In the genomic region with DNA sequence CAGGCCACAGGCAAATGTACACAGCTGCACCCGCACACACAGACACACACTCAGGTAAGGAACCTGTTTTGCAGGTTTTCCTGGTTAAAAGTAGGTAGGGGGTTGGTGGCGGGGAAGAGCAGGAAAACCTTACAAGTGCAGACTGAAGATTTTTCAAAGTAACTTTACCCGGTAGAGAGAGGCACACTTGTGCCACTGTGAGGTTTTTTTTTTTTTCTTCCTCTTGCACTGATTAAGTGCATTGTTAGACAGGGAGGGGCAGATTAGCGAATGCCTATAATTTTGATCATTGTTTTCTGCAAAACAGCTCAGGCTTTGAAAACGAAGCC, we compare ENCODE assay signal across 8 mouse cellular contexts.
DNase-seq lines count a peak whose midpoint lies in the region; ATAC-seq lines count a peak whose summit lies in the region.

No protein-coding gene starts in this region.

- peak overlapping the region; percentile 35 for H3K4me3 ChIP-seq in heart, embryonic 12.5 days
- H3K4me3 ChIP-seq in forebrain, embryonic 14.5 days (ENCODE audit: low read depth, low read length): peak overlapping the region; percentile 7
- H3K4me3 ChIP-seq in midbrain, embryonic 14.5 days (replicated peaks; ENCODE audit: low read depth, low read length): peak overlapping the region; percentile 22

- no peaks in the 10 kb centered on the region for H3K27me3 ChIP-seq in heart, embryonic 12.5 days (replicated peaks)
- H3K27me3 ChIP-seq in forebrain, embryonic 14.5 days (replicated peaks; ENCODE audit: control insufficient read depth, insufficient read depth, low read length): no peaks in the 10 kb centered on the region
- H3K27me3 ChIP-seq in midbrain, embryonic 14.5 days (ENCODE audit: control insufficient read depth, insufficient read depth, low read length): no peaks in the 10 kb centered on the region

- H3K9ac ChIP-seq in heart, embryonic 12.5 days: 0 out of 2 replicates have a peak overlapping the region, but pooled peaks have one; percentile 45
- H3K9ac ChIP-seq in forebrain, embryonic 14.5 days (ENCODE audit: low read length): no peak overlapping the region
- no peak overlapping the region for H3K9ac ChIP-seq in midbrain, embryonic 14.5 days (replicated peaks; ENCODE audit: low read length)

- no peak overlapping the region for H3K27ac ChIP-seq in heart, embryonic 12.5 days (ENCODE audit: poor library complexity, severe bottlenecking)
- H3K27ac ChIP-seq in forebrain, embryonic 14.5 days (ENCODE audit: low read depth, low read length): peak overlapping the region; percentile 82; the same call in 1 of the 2 replicates
- no peak overlapping the region for H3K27ac ChIP-seq in midbrain, embryonic 14.5 days (replicated peaks; ENCODE audit: low read depth, low read length)

- H3K9me3 ChIP-seq in heart, embryonic 12.5 days (replicated peaks): no peaks in the 10 kb centered on the region
- H3K9me3 ChIP-seq in forebrain, embryonic 14.5 days (replicated peaks; ENCODE audit: control insufficient read depth, low read length): no peaks in the 10 kb centered on the region
- H3K9me3 ChIP-seq in midbrain, embryonic 14.5 days (ENCODE audit: control insufficient read depth, low read length): no peaks in the 10 kb centered on the region

- 13% methylated on average over 5 of the region's 5 CpGs for WGBS in heart, embryonic 12.5 days
- WGBS in forebrain, embryonic 14.5 days: 2% methylated on average over 5 of the region's 5 CpGs
- 4% methylated on average over 5 of the region's 5 CpGs for WGBS in midbrain, embryonic 14.5 days

- no peaks in the 10 kb centered on the region for H3K36me3 ChIP-seq in heart, embryonic 12.5 days
- H3K36me3 ChIP-seq in forebrain, embryonic 14.5 days (ENCODE audit: control insufficient read depth, insufficient read depth, low read length): no peaks in the 10 kb centered on the region
- H3K36me3 ChIP-seq in midbrain, embryonic 14.5 days (ENCODE audit: control insufficient read depth, insufficient read depth, low read length): no peaks in the 10 kb centered on the region

- H3K4me2 ChIP-seq in heart, embryonic 12.5 days: peak overlapping the region; percentile 68
- peak overlapping the region; percentile 40 for H3K4me2 ChIP-seq in forebrain, embryonic 14.5 days (ENCODE audit: low read length)
- peak overlapping the region; percentile 47 for H3K4me2 ChIP-seq in midbrain, embryonic 14.5 days (ENCODE audit: low read length)

- intact Hi-C loops in heart, postnatal 36 days (cut with DNase I): no loop called here

- DNase-seq in heart, postnatal 36 days: no peak
- no peak for DNase-seq in forebrain, embryonic 14.5 days (ENCODE audit: low spot score)
- peak; percentile 30 to 54 for DNase-seq in kidney, postnatal 4 days
- no peak for DNase-seq in midbrain, embryonic 14.5 days
- no peak for DNase-seq in testis, postnatal 14 days (ENCODE audit: low spot score)
- DNase-seq in left cerebral cortex, adult 18-20 months (ENCODE audit: low spot score in 2 of 2): no peak
- no peak for DNase-seq in thymus, postnatal 4 days

- H3K4me1 ChIP-seq in heart, embryonic 12.5 days (replicated peaks): peaks cover 20% of the 10 kb centered on the region
- H3K4me1 ChIP-seq in forebrain, embryonic 14.5 days (ENCODE audit: control insufficient read depth, insufficient read depth, low read length): peaks cover 30% of the 10 kb centered on the region
- peaks cover 28% of the 10 kb centered on the region for H3K4me1 ChIP-seq in midbrain, embryonic 14.5 days (ENCODE audit: control insufficient read depth, insufficient read depth, low read length)

- no peak for ATAC-seq in heart, embryonic 12.5 days (ENCODE audit: insufficient number of reproducible peaks, low FRiP score)
- ATAC-seq in forebrain, embryonic 14.5 days: peak; percentile 33; the same call in 1 of the 2 replicates
- ATAC-seq in midbrain, embryonic 14.5 days (ENCODE audit: low FRiP score, low TSS enrichment): no peak

Comparison
In these comparisons a context has a peak if more than half of its experiments do, and no peak if none do; other contexts are left out.
1. DNase-seq: peak in kidney, postnatal 4 days (2 of 2); none in heart, postnatal 36 days (0 of 2), forebrain, embryonic 14.5 days (single experiment), midbrain, embryonic 14.5 days (single experiment), testis, postnatal 14 days (single experiment), left cerebral cortex, adult 18-20 months (0 of 2) and thymus, postnatal 4 days (single experiment).
2. Peak in every context shown above with its lines, with median percentiles within 50 percentile points of each other: H3K4me2 ChIP-seq and H3K4me3 ChIP-seq.